Mouse (Mus musculus): ENCODE measurements around the gene Sez6l2.
"Not testable (repeated sequence)": the region's sequence is repeated elsewhere in the genome, so short reads cannot be mapped to it uniquely, and the experiment has no call there.

Sez6l2 gene

GRCm38 (mm10) chr7:126949793-126950646, at the start of gene Sez6l2:
Gene Sez6l2, plus strand, starts transcription at chr7:126950563.
- peak; percentile 79 to 83 for DNase-seq (ENCODE audit: low spot score in 2 of 2)

DNA sequence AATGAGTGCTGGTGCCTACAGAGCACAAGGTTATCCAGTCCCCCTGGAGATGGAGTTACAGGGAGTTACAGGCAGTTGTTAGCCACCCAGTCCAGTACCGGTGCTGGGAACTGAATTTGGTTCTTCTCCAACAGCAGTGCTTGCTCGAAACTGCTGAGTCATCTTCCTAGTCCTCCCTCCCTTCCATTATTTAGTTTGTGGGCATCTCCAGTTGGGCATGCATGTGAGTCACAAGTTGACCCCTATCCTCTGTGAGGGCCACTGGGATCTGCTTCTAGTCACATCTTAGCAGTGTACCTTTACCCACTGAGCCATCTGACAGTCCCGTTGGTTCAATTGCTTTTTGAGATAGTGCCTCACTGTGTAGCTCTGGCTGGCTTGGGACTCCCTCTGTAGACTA, 44.8 kb upstream of the Sez6l2 start:
- no peak for DNase-seq (ENCODE audit: low spot score in 2 of 2)

DNA sequence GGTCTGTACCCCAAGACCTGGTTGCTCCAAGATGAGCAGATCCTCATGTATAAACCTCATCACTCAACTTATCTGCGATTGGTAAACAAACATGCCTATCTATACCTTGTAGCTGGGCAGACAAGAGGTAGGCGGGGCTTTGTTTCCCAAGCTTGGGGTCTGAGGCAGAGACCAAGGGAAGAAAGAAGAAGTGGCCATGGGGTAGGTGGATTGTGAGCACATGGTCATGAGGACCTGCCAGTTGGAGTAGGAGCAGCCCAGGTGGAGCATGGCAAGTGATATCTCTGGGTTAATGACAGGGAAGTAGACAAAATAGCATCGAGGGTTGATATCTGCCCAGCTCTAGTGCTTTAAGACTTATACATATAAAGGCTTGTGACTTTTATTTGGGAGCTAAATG, 35.5 kb upstream of the Sez6l2 start:
- no peak for DNase-seq (ENCODE audit: low spot score in 2 of 2)

GRCm38 (mm10) chr7:126918356-126918755, 32.0 kb upstream of the Sez6l2 start:
- not testable (repeated sequence) for DNase-seq (ENCODE audit: low spot score in 2 of 2)

DNA sequence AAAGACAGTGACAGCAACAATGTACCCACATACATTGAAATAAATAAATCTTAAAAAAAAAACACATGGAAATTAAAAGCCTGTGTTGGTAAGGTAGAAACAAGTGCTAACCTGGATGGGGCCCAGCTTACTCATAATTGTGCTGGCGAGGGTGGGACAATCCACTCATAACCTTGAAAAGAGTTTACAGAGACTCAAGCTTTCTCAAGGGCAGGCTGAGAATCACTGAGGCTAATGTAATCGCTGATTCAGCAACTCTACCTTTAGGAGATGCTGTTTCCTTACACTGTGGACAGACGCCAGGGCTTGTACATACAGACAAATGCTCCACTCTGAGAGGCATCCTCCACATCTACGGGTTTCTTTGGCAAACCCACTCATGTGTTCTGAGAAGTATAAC, 30.4 kb upstream of the Sez6l2 start:
- DNase-seq (ENCODE audit: low spot score in 2 of 2): no peak

DNA sequence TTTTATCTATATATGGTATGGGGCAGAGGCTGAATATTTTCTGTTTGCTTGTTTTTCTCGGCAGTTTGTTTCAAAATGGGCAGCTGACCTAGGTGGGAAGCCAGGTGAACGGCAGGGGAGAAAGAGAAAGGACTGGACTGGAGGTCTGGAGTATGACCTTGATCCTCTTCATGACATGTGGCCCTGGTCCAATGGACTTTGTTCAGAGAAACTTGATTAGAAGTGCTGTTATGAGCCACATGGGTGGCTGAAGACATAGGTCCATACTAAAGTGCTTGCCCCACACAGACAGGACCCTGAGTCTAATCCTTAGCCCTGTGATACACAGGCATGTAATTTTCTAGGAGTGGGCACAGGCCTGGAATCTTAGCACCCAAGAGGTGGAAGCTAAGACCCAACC, 28.8 kb upstream of the Sez6l2 start:
- no peak for DNase-seq (ENCODE audit: low spot score in 2 of 2)

DNA sequence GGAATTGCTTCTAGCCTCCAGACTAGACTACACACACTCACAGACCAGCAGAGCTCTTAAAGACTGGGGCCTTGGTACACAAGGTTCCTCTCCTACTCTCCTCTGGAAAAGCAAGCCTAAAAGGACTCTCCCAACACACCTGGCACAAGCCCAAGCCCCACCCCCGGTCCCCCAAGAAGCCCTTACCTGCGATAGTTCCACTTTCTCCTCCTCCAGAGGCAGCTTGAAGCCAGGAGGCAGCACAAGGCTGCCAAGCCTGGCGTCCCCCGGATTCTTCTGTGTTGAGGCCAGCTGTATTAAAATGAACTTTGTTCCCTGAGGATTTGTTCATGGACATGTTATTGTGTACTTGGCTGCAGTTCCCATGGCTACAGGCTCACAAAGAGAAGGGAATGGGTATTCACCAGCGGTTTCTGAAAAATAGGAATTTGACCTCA, 27.7 kb upstream of the Sez6l2 start, which contains the start of gene Tmem219:
Tmem219 (minus strand) TSS at position 294 of the 437 bp plus-strand sequence.
- DNase-seq (ENCODE audit: low spot score in 2 of 2): no peak

DNA sequence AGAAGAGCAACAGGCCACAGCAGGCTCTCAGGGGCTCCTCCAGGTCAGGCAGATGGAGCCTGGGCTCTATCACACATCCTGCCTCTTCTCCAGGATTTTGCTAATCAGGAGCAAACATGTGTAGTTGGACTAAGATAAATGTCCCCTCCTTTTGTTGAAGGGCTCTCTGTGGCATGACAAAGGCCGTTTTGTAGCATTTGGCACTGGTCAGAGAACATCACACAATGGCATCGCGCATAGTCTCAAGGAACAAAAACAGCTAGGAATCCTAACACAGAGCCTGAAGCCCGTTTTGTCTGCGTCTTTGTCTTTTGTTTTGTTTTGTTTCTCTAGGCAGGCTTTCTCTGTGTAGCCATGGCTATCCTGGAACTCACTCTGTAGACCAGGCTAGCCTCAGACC, 26.4 kb upstream of the Sez6l2 start:
- no peak for DNase-seq (ENCODE audit: low spot score in 2 of 2)

DNA sequence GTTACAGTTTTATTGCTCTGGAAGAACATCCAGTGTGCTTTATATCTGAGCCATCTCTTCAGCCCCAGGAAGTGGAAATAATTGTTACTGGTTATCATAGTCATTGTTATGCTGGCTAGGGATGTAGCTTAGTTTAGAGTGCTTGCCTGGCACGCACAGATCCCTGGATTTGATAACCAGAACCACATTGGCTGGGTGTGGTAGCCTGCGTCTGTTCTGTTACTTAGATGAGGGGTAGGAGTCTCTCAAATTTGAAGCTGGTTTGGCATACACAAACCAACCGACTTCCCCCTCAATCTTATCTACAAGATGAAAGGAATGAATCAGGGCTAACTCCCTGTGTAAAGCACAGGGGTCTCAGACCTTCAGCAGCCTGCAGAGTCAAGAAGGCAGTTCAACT, 24.1 kb upstream of the Sez6l2 start:
- DNase-seq (ENCODE audit: low spot score in 2 of 2): no peak

DNA sequence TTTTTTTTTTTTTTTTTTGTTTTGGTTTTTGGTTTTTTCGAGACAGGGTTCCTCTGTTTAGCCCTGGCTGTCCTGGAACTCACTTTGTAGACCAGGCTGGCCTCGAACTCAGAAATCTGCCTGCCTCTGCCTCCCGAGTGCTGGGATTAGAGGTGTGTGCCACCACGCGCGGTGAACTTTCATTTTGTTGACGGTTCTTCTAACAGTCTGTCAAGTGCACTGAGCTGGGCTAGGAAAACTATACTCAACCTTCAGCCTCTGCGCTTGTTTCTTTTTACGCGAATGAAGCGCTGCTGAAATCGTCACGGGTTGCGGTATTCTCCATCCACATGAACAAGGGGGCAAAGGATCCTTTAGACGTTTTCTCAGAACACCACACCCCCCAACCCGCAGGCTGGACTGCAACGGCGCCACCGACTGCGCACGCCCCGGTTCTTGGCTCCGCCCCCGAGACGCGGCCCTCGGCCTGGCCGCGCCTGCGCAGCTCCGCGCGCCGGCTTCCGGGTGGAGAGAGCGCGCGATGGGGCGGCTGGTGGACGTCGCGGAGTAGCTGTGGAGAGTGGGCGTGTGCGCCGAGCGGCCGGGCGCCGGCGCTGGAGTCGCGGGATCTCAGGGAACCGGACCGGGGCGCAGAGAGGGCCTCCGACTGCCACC, 21.9 kb upstream of the Sez6l2 start, which contains the start of gene Kctd13:
Kctd13 (plus strand) TSS at position 496 of the 654 bp plus-strand sequence.
- DNase-seq (ENCODE audit: low spot score in 2 of 2): peak; percentile 80 to 92

GRCm38 (mm10) chr7:126929046-126929445, 21.3 kb upstream of the Sez6l2 start:
- DNase-seq (ENCODE audit: low spot score in 2 of 2): no peak

DNA sequence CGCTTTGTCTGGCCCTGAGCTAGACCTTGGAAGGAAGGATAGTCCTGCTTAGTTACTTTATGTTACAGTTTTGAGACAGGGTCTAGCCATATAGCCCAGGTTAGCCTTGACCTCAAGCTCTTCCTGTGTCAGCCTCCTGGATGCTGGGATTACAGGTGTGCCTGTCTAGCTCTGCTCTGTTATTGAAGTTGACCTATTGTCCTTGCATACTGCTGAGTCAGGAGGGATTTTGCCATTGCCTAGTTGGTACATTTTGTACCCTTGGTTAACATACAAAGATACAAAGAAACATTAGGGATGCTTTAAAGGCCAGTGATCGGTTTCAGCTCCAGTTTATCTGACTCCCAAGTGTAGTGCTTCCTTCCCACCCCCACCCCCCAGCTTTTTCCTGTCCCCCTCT, 17.7 kb upstream of the Sez6l2 start:
- DNase-seq (ENCODE audit: low spot score in 2 of 2): no peak

DNA sequence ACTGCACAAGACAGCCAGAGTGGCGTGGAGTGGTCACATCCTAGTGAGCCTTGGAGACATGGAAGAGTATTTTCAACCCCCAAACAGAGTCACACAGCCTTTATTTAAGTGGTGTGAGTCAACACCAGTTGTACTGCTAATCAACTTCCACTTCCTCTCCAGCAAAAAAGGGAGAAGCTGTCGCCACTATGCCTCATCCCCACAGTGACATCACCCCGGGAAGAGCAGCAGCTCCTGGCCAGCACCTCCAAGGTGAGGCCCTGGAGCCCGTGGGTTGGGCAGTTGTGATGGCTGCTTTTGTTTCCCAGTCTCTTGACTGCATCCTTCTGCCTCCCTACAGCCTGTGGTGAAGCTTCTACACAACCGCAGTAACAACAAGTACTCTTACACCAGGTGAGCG, 9.2 kb upstream of the Sez6l2 start:
- DNase-seq (ENCODE audit: low spot score in 2 of 2): no peak

DNA sequence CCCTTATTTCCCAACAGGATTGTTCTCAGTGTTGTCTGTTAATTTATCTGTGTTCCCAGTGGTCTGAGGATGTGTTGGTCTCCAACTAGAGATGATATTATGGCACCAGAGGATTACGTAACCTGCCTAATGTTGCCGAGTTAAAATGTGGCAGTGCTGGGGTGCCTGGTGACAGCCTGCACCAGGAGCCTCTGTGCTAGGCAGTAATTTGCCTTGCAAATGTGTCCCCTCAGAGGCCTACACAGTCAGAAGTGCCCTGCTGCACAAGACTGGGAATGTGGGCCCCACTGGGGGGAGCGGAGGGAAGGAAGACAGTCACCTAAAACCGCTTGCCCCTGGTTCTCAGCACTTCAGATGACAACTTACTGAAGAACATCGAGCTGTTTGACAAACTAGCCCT, 8.6 kb upstream of the Sez6l2 start:
- DNase-seq (ENCODE audit: low spot score in 2 of 2): no peak

DNA sequence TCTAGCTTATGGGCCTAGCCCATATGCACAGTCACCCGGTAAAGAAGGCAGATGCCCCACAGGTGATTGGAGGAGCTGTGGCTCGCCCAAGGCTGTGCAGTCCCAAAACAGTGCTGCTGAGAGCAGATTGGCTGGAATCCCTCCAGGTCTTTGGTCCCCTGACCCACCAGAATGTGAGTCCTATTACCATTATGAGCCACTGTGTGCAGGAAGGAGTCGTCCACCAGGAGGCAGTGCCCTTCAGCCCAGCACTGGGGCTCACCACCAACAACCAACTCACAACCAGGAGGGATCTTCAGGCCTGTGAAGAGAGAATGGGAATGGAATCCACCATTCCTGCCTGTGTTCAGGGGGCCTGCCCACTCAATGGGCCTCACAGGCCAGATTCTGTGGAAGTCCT, 3.8 kb upstream of the Sez6l2 start:
- DNase-seq (ENCODE audit: low spot score in 2 of 2): peak in 1 of 2 experiments; percentile 55

- no peak for DNase-seq (ENCODE audit: low spot score in 2 of 2)
These were observed 1.7 kb upstream of the Sez6l2 start for GRCm38 (mm10) chr7:126948626-126949025.

GRCm38 (mm10) chr7:126949403-126949792, 965 bp upstream of the Sez6l2 start, which contains the start of gene Asphd1:
Gene Asphd1, minus strand, starts transcription at chr7:126949582.
- DNase-seq (ENCODE audit: low spot score in 2 of 2): peak in 1 of 2 experiments; percentile 72

DNA sequence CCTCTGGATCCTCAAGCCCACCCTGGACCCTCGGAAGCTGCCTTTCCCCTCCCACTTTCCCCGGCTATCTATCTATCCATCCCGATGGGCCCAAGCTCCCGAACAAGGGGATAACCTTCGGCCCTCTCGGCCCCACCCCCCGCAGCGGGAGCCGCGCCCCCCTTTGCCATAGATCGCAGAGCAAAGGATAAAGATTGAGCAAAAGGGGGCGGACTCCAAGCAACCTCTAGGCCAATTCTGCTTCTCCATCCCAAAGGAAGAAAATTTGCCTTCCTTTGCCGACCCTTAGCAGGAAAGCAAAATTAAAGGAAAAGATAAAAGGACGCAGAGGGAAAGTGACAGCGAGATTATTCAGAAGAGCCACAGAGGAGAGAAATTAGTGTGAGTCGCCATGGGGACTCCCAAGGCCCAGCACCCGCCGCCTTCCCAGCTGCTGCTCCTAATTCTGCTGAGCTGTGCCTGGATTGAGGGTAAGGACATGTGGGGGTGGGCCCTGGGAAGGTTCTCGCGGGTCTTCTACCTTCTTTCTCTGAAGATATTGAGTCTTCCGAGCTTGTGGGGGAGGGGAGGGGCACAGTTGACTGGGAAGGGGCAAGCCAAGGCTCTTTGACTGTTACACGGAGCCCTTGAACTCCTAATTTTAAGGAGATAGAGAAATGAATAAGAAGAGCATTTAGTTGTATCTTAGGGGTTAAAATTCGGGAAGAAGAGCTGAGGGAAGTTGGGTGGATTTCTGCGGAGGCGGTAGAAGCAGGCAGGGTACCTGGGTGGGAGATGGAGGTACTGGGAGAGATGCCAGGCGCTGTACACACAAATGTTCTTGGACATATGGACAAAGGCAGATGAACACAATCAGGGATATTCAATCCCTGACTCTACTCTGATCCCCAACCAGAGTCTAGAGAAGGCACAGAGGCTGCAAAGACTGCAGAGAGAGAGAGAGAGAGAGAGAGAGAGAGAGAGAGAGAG, 568 bp downstream of the Sez6l2 start:
- peak in 1 of 2 experiments; percentile 59 for DNase-seq (ENCODE audit: low spot score in 2 of 2)

DNA sequence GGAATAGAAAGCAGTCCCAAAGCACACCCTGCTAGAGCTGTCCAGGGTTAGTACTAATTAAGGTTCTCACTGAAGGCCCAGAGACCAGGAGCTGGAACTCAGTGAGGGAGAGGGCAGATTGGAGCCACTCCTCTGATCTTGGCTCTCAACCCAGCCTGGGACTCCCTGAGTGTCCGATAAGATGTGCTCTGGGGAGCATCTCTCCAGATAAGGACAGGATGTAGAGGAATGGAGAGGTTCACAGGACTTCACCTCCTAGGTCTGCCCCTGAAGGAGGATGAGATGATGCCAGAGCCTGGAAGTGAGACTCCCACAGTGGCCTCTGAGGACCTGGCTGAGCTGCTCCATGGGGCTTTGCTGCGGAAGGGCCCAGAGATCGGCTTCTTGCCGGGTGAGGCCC, 1.4 kb downstream of the Sez6l2 start:
- no peak for DNase-seq (ENCODE audit: low spot score in 2 of 2)

DNA sequence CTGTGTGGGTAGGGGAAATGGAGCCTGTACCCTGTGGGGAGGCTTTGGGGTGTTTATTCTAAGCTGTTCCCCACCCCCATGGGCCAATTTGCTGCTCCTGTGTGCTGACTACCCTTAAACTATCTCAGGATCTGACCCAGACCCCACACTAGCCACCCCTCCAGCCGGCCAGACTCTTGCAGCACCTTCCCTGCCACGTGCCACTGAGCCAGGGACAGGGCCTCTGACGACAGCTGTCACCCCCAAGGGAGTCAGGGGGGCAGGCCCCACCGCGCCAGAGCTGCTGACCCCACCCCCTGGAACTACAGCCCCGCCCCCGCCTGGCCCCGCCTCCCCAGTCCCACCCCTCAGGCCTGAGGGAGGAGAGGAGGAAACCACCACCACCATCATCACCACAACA, 2.3 kb downstream of the Sez6l2 start:
- no peak for DNase-seq (ENCODE audit: low spot score in 2 of 2)

DNA sequence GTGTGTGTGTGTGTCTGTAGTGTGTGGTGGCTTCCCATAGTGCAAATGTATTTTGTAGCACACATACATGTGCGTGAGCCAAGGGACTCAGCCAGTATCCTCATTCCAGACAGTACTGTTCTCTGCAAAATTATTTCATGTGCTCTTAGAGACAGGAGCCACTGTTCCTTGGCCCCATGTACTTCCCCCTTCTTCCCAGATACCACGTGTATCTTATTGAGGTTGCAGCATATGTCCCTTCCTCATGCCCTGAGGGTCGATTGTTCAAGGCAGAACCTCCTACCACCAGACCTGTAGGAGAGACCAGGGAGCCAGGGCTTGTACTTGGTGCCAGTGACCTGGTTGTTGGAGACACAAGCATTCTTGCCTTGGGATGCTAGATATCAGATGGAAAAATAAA, 4.8 kb downstream of the Sez6l2 start:
- DNase-seq (ENCODE audit: low spot score in 2 of 2): no peak

DNA sequence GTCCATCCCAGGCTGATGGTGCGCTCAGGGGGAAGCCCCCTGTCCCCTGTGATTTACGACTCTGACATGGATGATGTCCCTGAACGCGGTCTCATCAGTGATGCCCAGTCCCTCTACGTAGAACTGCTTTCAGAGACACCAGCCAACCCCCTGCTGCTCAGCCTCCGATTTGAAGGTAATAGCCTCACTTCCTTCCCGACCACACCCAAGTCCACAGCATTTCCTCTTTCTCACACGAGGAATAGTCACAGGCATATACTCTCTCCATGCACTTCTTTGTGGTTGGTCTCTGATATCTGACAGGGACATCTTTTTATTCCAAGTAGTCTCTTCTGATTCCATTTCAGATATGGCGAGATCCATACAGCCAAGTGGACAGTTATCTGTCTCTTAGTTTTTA, 9.4 kb downstream of the Sez6l2 start:
- DNase-seq (ENCODE audit: low spot score in 2 of 2): no peak
